Mouse (Mus musculus): ENCODE results near the gene Kcnj8.
"Not testable (repeated sequence)": the region's sequence is repeated elsewhere in the genome, so short reads cannot be mapped to it uniquely, and the experiment has no call there.

The Kcnj8 gene

DNA sequence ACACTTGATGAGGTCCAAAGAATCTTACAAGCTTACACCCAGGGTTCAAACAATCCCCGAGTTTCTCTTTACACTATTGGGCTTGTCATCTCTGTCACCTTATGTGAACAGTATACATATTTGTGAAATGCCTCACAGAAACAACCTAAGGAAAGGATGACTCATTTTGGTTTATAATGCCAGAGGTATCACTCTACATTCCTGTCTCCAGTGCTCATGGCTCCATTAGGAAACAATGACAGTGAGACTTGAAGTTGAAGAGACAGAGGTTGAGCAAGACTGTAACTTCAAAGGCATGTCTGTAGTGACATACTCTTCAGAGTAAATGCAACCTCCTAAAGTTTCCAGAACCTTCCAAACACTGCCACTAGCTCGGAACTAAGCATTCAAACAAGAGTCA lies 23.0 kb downstream of the Kcnj8 start:
- no peak for DNase-seq

DNA sequence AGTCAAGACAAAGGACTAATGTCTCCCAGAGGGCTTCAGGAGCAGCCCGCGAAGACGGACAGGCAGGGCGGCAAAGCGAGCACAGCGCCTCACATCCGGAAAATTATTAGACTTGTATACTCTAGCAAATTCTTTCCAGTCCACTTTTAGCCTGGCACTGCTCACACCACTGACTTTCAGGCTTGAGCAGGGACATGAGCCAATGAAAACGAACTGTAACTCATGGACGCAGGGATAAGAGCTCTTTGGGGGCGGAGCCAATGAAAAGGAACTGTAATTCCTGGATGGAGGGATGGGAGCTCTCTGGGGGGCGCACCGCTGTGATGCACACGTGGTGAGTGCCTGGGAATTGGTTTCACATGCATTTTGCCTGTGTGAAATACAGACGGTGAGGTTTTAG lies 26.3 kb downstream of the Kcnj8 start:
- DNase-seq: no peak

DNA sequence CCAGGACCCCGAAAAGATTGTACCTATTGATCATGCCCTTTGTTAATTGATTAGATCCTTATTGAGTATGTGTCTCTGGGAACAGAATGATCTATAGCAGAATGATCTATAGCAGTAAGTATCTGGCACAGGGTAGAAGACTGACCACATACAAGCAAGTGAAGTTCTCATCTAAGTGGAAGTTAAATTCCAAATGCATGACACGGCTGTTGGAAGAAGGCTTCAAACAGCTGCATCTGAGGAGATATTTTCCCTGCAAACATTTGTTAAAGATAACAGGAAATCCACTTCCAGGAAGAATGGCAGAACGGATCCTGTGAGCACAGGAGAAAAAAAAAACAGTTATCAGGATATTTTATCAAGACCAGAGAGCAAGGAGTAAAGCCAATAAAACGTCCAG lies 27.8 kb downstream of the Kcnj8 start:
- no peak for DNase-seq

DNA sequence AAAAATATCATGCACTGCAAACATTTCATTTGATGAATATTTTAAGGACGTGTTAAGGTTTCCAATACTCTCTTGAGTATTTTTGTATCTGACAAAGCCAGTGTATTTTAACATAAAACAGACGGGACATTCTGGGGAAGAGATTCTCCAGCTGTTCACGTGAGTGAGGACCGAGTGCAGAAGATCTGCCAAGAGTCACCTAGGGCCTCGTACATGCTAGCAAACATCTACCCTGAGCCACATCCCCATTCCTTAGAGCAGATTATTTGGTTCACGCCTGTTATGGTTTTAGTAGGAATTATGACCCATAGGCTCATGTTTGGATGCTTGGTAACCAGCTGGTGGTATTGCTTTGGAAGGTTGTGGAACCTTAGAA lies 28.6 kb downstream of the Kcnj8 start:
- no peak for DNase-seq

DNA sequence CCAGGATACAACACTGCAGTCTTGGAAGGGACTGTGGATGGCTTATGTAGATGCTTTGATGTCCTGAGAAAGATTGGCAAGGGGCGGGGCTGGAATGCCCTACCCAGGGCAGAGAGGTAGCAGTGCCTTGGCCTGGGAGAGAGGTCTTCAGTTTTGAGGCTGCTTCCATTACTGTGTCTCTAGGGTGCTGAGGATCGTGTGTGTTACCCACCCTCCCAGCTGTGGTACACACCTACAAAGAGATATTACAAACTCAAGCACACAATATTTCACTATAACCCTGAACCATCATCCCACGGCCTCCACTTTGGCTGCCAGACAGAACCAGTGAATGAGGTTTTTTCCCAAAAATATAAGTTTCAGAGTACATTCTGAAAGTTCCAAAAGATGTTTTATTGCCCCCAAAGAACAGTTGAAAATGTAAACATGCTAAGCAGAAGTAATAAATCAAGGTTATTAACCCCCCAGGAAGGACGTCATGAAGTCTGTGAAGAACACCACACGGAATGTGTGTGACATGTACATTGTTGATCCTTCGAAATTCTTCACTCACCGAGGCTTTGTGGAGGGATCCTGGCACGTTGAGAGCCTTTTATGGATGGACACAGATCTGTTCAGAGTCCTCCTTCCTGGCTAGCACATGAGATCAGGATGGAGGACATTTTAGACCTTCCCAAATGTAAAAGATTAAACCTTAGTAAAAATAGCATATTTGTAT lies 29.2 kb downstream of the Kcnj8 start:
- no peak for DNase-seq

DNA sequence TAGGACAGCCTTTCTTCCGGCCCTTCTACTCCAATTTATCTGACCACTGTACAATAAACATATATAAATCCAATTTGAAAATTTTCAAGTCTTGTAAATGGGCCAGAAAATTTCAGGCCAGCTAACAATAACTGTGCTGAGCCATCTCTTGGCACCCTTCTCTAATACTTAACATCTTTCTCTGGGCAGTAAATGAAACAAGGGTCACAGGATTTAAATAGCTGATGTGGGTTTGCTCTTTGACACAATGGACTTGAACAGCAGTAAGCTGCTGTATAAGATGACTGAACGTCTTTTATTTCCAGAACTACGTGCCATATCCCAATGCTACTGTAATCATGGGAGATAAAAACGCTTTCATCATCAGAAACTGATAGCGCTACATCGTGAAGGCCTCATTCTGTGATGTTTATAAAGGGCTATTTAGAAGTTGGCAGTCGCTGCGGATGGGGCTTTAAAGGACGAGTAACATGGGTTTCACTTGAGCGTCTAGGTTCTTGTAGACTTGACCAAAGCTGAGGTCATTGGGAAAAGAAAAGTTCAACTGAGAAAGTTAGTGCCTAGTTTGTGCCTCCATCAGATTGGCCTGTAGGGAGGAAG lies 30.8 kb downstream of the Kcnj8 start:
- DNase-seq: no peak

DNA sequence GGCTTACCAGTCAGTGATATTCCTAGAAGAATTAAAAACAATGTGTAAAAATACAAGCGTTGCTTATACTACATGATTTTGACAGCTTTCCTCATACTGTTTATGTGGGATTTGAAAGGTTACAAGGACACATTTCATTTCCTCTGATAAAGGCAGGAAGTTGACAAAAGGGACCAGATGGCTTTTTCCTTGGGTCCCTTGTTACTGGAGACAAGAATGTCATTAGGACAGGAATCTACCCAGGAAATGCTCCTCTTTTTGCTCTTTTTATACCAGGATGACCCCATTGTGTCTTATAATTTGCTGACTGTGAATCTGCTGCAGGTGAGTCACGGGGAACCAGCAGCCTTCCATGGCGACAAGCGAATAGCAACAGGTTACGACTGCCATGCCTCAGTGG lies 31.3 kb downstream of the Kcnj8 start:
- peak in 1 of 2 experiments; percentile 43 for DNase-seq

DNA sequence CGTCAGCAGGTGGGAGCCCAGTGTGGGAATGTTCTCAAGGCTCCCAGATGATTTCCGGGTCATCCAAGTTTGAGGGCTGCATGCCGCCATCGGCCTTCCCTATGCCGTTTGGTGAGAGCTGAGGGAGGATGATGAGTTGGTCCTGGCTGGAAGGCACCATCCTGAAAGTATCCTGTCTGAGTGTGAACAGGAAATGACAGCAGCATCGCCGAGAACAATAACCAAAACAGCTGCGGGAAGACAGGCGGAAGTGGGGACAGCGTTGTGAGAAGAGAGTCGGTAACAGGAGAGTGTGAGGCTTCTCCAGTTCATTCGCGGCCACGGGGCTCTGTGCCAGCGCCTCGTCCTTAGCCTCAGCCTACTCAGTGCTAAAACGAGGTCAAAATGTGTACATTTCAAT lies 32.9 kb downstream of the Kcnj8 start:
- DNase-seq: peak; percentile 80 to 82

DNA sequence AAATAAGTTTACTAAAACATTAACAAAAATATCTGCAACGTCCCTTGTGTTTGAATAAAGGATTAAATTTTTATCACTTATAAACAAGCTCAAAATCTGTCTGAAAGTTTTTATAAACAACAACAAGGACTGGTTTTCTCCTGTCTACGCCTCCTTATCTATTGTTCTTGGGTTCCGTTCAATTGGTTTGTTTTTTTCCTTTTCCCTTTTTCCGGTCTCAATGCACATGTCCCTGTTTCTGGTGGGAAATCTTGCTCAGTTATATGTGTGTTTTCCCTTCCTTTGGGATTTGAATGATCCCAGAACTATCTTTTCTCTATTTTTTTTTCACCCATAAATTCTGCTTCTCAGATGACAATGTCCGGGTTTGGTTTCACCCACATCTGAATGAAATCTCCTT lies 38.0 kb downstream of the Kcnj8 start:
- DNase-seq: no peak

DNA sequence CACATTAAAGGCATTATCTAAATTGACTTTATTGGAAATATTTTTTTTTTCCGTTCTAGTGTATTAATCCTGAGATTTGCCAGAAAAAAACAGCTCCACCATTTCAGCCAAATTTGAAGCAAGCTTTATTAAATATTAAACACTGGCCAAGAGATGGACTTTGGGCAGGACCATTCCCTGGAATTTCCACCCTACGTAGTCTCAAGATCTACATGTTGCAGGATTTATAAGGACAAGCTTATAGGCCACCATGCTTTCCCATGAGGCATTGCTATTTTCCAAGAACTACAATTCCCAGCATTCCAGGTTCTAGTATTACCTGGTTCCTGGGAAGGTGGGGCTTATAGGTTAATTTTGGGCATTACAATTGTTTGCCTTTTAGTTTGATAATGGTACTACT lies 38.7 kb downstream of the Kcnj8 start:
- peak in 1 of 2 experiments; percentile 49 for DNase-seq

DNA sequence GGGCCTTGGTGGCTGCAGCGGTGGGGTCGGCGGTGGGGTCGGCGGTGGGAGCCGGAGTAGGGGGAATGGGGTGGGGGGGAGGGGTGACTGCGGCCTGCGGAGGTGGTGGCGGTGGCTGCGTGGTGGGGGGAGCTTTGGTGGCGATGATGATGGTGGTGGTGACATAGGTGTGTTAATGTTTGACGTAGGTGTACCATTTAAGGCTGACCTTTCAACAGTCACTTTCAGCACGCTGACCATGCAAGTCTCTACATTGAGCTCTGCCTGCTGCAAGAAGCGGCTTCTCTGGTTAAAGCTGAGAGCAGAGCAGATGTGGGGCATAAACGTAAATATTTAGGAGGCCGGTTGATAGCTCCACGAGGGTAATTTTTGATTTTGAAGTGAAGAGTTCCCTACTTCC lies 39.3 kb downstream of the Kcnj8 start:
- DNase-seq: peak; percentile 52 to 56

DNA sequence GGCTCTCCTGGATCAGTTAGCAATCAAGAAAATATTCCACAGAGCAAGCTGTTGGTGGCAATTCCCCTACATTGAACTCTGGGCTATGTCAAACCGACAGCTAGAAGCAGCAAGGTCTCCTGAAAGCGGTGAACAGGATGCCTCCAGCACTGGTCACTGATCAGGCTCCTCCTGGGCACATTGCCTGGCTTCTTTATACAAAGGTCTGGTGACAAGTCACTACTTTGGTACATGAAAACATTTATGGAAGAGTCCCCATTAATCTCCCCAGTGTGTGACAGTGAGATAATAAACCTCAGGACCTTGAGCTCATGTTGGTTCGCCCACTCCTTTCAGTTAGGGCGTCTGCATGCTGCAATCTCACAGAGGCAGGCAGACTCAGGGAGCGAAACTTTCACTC lies 41.0 kb downstream of the Kcnj8 start:
- peak in 1 of 2 experiments; percentile 45 for DNase-seq

DNA sequence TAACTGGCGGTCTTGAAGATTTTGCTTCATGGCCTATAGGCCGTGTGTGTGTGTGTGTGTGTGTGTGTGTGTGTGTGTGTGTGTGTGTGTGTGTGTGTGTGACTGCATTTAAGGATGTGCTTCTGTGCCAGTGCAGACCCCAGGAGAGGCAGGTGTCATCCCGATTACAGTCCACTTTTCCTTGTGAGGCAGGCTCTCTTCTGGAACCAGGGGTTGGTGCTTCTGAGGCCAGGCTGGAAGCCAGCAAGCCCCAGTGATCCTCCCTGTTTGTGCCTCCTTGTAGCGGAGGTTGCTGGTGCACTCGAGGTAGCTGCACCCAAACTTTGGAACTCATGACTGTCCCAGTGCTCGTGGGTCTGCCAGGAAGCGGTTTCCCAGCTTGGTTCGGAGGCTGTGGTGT lies 41.7 kb downstream of the Kcnj8 start:
- no peak for DNase-seq

DNA sequence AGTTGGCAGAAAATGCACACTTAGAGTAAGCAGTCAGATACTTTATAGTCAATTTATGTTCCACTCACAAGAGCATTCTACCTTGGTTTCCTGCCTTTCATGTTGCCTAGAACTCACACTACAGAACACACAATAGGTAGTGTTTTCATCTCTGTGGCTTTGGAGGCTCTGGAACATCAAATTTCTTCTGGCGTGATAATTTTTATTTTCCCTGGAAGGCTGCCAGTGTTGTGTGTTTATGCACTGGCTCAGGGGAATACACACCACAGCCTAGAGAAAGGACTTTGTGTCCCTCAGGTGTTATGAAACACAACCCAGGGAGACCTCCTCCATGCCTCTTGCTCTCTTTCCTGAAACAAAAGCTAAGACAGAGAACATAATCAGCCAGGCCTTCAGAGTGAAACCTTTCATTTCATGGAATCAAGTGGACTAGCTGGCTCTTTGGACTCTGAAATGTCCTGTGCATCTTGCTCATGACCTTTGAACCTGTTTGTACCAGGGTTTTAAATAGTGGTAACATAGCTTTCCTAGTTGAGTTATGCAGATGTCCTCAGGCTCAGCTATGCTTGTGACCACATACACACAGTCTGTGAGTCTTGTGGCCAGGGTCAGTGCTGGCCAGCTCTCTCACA lies 43.4 kb downstream of the Kcnj8 start:
- DNase-seq: peak; percentile 44 to 83

DNA sequence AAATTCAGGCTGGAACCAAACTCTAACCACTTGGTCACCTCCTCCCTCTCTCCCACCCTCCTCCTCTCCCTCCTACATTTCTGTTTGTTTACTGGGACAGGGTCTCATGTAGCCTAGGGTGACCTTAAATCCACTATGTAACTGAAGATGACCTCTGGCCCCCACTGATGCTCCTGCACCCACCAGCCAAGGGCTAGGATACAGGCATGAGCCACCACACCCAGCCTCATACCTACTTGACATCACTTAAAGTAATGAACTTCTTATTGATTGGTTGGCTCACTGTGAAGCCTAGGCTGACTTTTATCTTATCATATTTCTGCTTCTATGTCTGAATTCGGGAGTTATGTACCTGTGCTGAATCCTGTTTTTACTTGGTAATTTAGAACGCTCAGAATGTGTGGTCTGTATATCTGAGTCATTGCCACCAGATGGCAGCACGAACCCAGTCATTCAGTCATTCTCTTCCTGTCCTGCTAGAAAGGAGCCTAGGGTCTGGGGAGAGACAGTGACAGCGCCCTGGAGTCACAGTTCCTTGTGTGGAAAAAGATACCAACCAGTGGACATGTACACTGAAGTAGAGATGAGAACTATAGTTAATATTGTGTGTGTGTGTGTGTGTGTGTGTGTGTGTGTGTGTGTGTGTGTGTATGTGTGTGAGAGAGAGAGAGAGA lies 46.6 kb downstream of the Kcnj8 start:
- DNase-seq: peak; percentile 67 to 90

DNA sequence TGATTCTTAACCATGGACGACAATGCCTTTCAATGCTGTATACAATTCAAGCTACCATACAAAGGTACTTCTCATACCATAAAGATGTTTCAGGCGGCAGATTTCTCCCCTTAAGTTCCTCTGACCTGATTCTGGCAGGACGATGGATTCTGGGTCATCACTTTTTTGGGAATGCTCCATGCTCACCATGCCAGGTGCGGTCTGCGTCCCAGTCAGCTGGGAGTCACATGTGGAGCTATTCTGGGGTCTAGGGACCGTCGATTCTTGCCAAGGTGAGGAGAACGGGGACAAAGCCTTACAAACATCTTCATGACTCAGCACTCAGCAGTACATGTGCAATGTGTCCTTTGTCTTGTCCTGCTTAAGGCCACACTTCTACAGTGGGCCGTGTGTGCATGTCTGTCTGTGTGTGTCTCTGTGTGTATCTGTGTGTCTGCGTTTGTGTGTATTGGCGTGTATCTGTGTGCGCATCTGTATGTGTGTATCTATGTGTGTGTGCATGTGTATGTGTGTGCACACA lies 49.8 kb downstream of the Kcnj8 start:
- DNase-seq: no peak

DNA sequence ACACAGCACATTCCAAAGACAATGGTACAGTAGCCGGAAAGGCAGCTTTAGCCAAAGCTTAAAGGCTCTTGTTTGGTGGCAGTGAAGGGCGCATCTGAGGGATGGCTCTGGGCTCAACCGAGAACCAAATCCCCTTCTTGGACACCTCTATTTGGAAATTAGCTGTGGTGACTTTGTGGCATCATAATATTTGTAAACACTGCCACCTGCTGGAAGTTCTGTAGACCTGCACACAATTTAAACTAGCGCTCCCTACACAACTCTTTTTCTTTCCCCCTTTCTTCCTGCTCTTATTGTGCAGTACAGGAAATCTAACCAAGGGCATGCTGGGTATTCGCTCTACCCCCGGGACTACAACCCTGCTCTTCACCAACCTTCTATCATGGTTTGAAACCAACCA lies 52.3 kb downstream of the Kcnj8 start:
- no peak for DNase-seq

DNA sequence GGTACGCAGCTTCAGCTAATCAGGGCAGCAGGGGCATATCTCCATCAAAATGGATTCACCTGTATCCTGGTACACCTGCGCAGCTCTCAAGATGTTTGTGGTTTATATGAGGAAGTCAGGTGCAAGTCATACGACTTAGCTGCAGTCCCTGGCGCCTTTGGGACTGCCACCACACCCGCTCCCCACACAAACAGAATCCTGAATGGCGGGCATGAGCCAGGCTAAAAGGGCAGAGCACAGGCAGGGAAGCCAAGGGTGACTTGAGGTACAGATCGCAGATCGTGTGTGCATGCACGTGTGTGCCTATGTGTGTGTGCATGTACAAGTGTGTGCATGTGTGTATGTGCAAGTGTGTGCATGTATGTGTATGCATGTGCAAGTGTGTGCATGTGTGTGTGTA lies 56.0 kb downstream of the Kcnj8 start:
- not testable (repeated sequence) for DNase-seq

DNA sequence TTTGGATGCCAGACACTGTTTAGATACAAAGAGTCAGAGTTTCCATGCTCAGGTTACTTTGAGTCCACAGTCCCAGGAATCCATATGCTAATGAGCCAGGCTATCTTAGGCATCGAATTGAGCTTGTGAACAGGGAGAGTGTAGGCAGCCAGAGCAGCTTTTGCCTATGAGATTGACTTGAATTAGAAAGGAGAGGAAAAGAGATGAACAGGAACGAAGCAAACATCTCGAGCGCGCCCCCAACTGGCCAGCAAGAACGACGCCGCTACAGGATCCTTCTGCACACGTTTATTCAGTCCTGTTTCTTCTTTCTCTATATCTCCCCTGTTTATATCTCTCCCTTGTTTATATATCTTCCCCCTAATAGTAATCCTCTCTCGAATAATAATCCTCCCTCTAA lies 56.5 kb downstream of the Kcnj8 start:
- DNase-seq: peak in 1 of 2 experiments; percentile 87

Measured in kidney, postnatal 36 days (tissue).